Mouse (Mus musculus): Measurements from ENCODE around the gene Olfr1389.
"Not testable (repeated sequence)": the region's sequence is repeated elsewhere in the genome, so short reads cannot be mapped to it uniquely, and the experiment has no call there.

DNA sequence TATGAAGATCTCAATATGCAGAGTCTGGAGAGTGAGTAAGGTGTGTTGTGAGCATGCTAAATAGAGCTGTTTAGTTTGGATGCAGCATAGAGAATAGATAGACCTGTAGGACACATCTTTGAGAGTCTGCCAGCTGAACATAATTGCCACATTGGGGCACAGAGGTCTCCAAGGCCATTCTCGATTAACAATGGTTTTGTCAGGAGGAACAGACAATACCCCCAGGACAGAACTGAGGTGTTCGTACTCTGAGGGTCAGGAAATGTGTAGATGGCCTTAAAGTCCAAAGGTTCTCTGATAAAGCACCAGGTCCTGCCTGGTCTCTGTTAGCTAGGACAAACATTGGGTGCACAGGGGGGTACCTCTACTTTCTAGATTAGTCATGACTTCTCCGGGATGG lies 41.9 kb downstream of the Olfr1389 start, which contains the start of gene Olfr1386:
- not testable (repeated sequence) for TF ChIP-seq CTCF (IDR thresholded peaks at IDR 0.05; ENCODE audit: low read depth); EP300 (optimal IDR thresholded peaks at IDR 0.05)

Data from stomach, postnatal 0 days (tissue).